Mouse (Mus musculus) small intestine, adult 2 months (tissue): Measurements from ENCODE around the gene Pklr. TPM values are rescaled to one million over a fixed set of nuclear protein-coding genes. Genes with fewer than 3 reads are reported as not detected.

Experiments used
- H3K27ac ChIP-seq: fragments of 200-500 bp; 2 replicates; pipeline ENCODE4 v1.5.1; 2012; ENCODE audit warnings: low read depth, low read length, control low read depth, inconsistent platforms; ENCODE audit not compliant: insufficient read depth
- H3K27me3 ChIP-seq: fragments of 200-500 bp; 2 replicates; pipeline ENCODE4 v1.6.1; 2012; ENCODE audit warnings: mild to moderate bottlenecking, moderate library complexity, low read length, inconsistent platforms; ENCODE audit not compliant: control insufficient read depth, insufficient read depth
- H3K36me3 ChIP-seq: fragments of 200-500 bp; 2 replicates; pipeline ENCODE4 v1.6.1; 2012; ENCODE audit warnings: mild to moderate bottlenecking, low read length, control low read depth, inconsistent platforms; ENCODE audit not compliant: control insufficient read depth, insufficient read depth
- H3K4me1 ChIP-seq: fragments of 200-500 bp; 2 replicates; pipeline ENCODE4 v1.6.1; 2012; ENCODE audit warnings: low read length, inconsistent platforms, mixed read lengths; ENCODE audit not compliant: control insufficient read depth, insufficient read depth, insufficient read length
- H3K4me3 ChIP-seq: fragments of 200-500 bp; 2 replicates; pipeline ENCODE4 v1.5.1; 2012; ENCODE audit warnings: low read depth, mild to moderate bottlenecking, control low read depth, inconsistent platforms, low read length, moderate library complexity
- CTCF ChIP-seq: fragments of 200-500 bp; IDR thresholded peaks from 2 replicates; pipeline ENCODE4 v1.5.1; 2012; ENCODE audit warnings: low read depth, mild to moderate bottlenecking, control low read depth, inconsistent platforms, low read length, moderate library complexity, mixed read lengths; ENCODE audit not compliant: insufficient replicate concordance, insufficient read length; ENCODE audit errors: extremely low read depth
- POLR2A ChIP-seq: fragments of 200-500 bp; IDR thresholded peaks from 2 replicates; pipeline ENCODE4 v1.6.1; 2012; ENCODE audit warnings: low read depth, mild to moderate bottlenecking, control low read depth, inconsistent platforms, low read length, moderate library complexity
- WGBS: fragments of 180-500 bp; shearing (Covaris S2); methylation state at CpG from one replicate; pipeline ENCODE4 v1.1.7; 2018; 5-methylcytosine and 5-hydroxymethylcytosine counted together
- polyA plus RNA-seq: library from polyadenylated mRNA; depleted of rRNA; stranded (reverse); fragments of >200 nt; gene quantifications from 2 replicates; pipeline ENCODE4 v1.2.3, GENCODE M21; 2012

Gene Pklr
- polyA plus RNA-seq, 1 experiment = 580 TPM

- Histone ChIP-seq H3K27me3 (no peaks in the 10 kb centered on the region), H3K36me3 (no peaks in the 10 kb centered on the region), H3K4me1 (peaks cover 32% of the 10 kb centered on the region), H3K27ac (peak overlapping the region; percentile 52), H3K4me3 (no peak overlapping the region)
- TF ChIP-seq CTCF = no peak
- TF ChIP-seq POLR2A = no peak
- 27% methylated on average over 1 of the region's 1 CpGs for WGBS
These were observed 2.2 kb upstream of the Pklr start for GRCm38 (mm10) chr3:89133752-89134151.

GRCm38 (mm10) chr3:89136365-89136764 lies 423 bp downstream of the Pklr start:
- TF ChIP-seq POLR2A (peak; percentile 99), CTCF (0 out of 2 replicates have a peak, but pooled peaks have one; percentile 19)
- Histone ChIP-seq H3K36me3 (peaks cover 9% of the 10 kb centered on the region), H3K4me3 (peak overlapping the region; percentile 75), H3K4me1 (peaks cover 32% of the 10 kb centered on the region), H3K27me3 (no peaks in the 10 kb centered on the region), H3K27ac (peak overlapping the region; percentile 91)
- 19% methylated on average over 9 of the region's 9 CpGs for WGBS

- TF ChIP-seq POLR2A = no peak
- no peak for TF ChIP-seq CTCF
- H3K4me3 ChIP-seq = no peak overlapping the region
- peaks cover 52% of the 10 kb centered on the region for H3K36me3 ChIP-seq
- H3K4me1 ChIP-seq = peaks cover 10% of the 10 kb centered on the region
- 82% methylated on average over 10 of the region's 10 CpGs for WGBS
- no peak overlapping the region for H3K27ac ChIP-seq
- H3K27me3 ChIP-seq = peaks cover 2% of the 10 kb centered on the region; the same call in 1 of the 2 replicates
These were observed 8.9 kb downstream of the Pklr start for GRCm38 (mm10) chr3:89144821-89145220.

GRCm38 (mm10) chr3:89145566-89145965 lies 9.6 kb downstream of the Pklr start:
- peaks cover 3% of the 10 kb centered on the region; the same call in 1 of the 2 replicates for H3K27me3 ChIP-seq
- peaks cover 10% of the 10 kb centered on the region for H3K4me1 ChIP-seq
- no peak overlapping the region for H3K27ac ChIP-seq
- H3K36me3 ChIP-seq = peaks cover 50% of the 10 kb centered on the region
- 85% methylated on average over 8 of the region's 8 CpGs for WGBS
- no peak for TF ChIP-seq CTCF
- no peak for TF ChIP-seq POLR2A
- no peak overlapping the region for H3K4me3 ChIP-seq

GRCm38 (mm10) chr3:89147101-89147978 lies 11.4 kb downstream of the Pklr start:
- H3K4me1 ChIP-seq = peaks cover 10% of the 10 kb centered on the region
- H3K4me3 ChIP-seq = peak overlapping the region; percentile 54
- TF ChIP-seq CTCF = no peak
- H3K27me3 ChIP-seq = peaks cover 6% of the 10 kb centered on the region; the same call in 1 of the 2 replicates
- peaks cover 33% of the 10 kb centered on the region for H3K36me3 ChIP-seq
- H3K27ac ChIP-seq = no peak overlapping the region
- 23% methylated on average over 26 of the region's 26 CpGs for WGBS

GRCm38 (mm10) chr3:89147979-89148311 lies 12.0 kb downstream of the Pklr start:
- H3K4me3 ChIP-seq = peak overlapping the region; percentile 54
- WGBS = 11% methylated on average over 15 of the region's 15 CpGs
- H3K36me3 ChIP-seq = peaks cover 27% of the 10 kb centered on the region
- H3K27me3 ChIP-seq = peaks cover 6% of the 10 kb centered on the region; the same call in 1 of the 2 replicates
- no peak for TF ChIP-seq CTCF
- TF ChIP-seq POLR2A = no peak
- H3K27ac ChIP-seq = no peak overlapping the region
- H3K4me1 ChIP-seq = peaks cover 10% of the 10 kb centered on the region

DNA sequence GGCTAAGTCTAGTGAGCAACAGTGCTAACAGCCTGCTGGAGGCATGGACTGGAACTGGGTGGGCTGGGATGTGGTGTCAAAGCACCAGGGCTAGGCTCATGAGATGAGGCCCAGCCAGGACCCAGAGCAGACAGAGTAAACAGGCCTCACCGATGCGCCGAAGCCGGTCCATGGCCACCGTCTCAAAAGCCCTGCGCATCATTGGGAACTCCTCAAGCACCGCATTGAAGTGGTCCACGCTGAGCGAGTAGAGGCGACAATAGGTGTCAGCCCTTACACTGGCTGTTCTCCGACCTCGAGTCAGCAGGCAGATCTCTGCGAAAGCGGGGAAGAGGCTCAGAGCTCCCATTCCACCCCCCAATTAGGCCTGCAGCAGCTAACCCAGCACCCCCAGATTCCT lies 12.6 kb downstream of the Pklr start:
- WGBS = 72% methylated on average over 14 of the region's 14 CpGs
- TF ChIP-seq CTCF (no peak), POLR2A (no peak)
- Histone ChIP-seq H3K36me3 (peaks cover 21% of the 10 kb centered on the region), H3K27me3 (peaks cover 6% of the 10 kb centered on the region; the same call in 1 of the 2 replicates), H3K4me1 (peaks cover 10% of the 10 kb centered on the region), H3K4me3 (no peak overlapping the region), H3K27ac (no peak overlapping the region)
